Mouse (Mus musculus) limb, embryonic 15.5 days (tissue): ENCODE measurements around the gene Mms19. TPM values are rescaled to one million over a fixed set of nuclear protein-coding genes. Genes with fewer than 3 reads are reported as not detected.
"Not testable (repeated sequence)": the region's sequence is repeated elsewhere in the genome, so short reads cannot be mapped to it uniquely, and the experiment has no call there.

Source experiments
- ATAC-seq: fragments of 200-750 bp; cut with Nextera tagmentation; 2 replicates; pipeline ENCODE4 v1.8.0; 2017; ENCODE audit warnings: low read depth, moderate TSS enrichment; ENCODE audit not compliant: insufficient number of reproducible peaks, low FRiP score, low TSS enrichment
- H3K27ac ChIP-seq: fragments of 300-500 bp; sonication (generic); 2 replicates; pipeline ENCODE4 v1.5.1; 2015; ENCODE audit warnings: moderate library complexity, mild to moderate bottlenecking, inconsistent platforms
- H3K27me3 ChIP-seq: fragments of 300-500 bp; sonication (generic); 2 replicates; pipeline ENCODE4 v1.6.1; 2015; ENCODE audit warnings: inconsistent platforms
- H3K36me3 ChIP-seq: fragments of 300-500 bp; sonication (generic); 2 replicates; pipeline ENCODE4 v1.6.1; 2015; ENCODE audit warnings: inconsistent platforms
- H3K4me1 ChIP-seq: fragments of 300-500 bp; sonication (generic); 2 replicates; pipeline ENCODE4 v1.6.1; 2015; ENCODE audit warnings: inconsistent platforms
- H3K4me2 ChIP-seq: fragments of 300-500 bp; sonication (generic); 2 replicates; pipeline ENCODE4 v1.6.1; 2015; ENCODE audit warnings: mild to moderate bottlenecking, inconsistent platforms
- H3K4me3 ChIP-seq: fragments of 300-500 bp; sonication (generic); 2 replicates; pipeline ENCODE4 v1.5.1; 2015; ENCODE audit warnings: mild to moderate bottlenecking, inconsistent platforms
- H3K9ac ChIP-seq: fragments of 300-500 bp; sonication (generic); 2 replicates; pipeline ENCODE4 v1.6.1; 2015; ENCODE audit warnings: inconsistent platforms
- H3K9me3 ChIP-seq: fragments of 300-500 bp; sonication (generic); 2 replicates; pipeline ENCODE4 v1.6.1; 2016; ENCODE audit warnings: inconsistent platforms
- WGBS: fragments of 180-500 bp; shearing (Covaris S2); methylation state at CpG from one replicate; pipeline ENCODE4 v1.1.7; 2015; 5-methylcytosine and 5-hydroxymethylcytosine counted together
- polyA plus RNA-seq: library from polyadenylated mRNA; unstranded; fragments of >200 nt; fragmentation: Nextera tagmentation; extraction: Ambion mirVana; gene quantifications from 2 replicates; pipeline ENCODE4 v1.2.1, GENCODE M21; 2015

Gene Mms19
- polyA plus RNA-seq, 1 experiment from 2014 or later = 28.5 TPM

DNA sequence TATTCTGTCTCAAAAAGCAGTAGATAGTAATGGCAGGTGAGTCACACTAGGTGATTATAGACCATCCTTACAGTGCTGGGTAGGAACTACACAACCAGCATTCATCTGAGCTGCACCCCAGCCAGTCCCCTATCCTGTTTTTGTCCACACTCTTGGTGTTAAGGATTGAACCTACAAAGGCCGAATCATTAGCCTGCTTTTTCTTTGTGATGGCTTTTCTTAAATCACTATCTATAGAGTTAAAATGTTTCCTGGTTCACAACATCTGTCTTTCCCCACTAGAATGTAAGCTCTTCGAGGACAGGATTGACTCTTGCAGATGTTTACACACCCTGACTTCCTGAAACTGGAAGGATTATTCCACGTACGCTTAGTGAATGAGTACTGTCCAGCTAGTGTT lies 61.5 kb downstream of the Mms19 start:
- H3K9ac ChIP-seq = no peak overlapping the region
- ATAC-seq = no peak
- no peaks in the 10 kb centered on the region for H3K27me3 ChIP-seq
- WGBS = 73% methylated on average over 4 of the region's 4 CpGs
- H3K4me3 ChIP-seq = no peak overlapping the region
- no peak overlapping the region for H3K4me2 ChIP-seq
- no peak overlapping the region for H3K27ac ChIP-seq
- H3K4me1 ChIP-seq = 0 out of 2 replicates have a peak, but pooled peaks cover 2% of the 10 kb centered on the region
- H3K36me3 ChIP-seq = peaks cover 64% of the 10 kb centered on the region
- no peaks in the 10 kb centered on the region for H3K9me3 ChIP-seq

- no peak overlapping the region for H3K27ac ChIP-seq
- H3K9me3 ChIP-seq = no peaks in the 10 kb centered on the region
- WGBS = 89% methylated on average over 4 of the region's 4 CpGs
- peaks cover 42% of the 10 kb centered on the region for H3K36me3 ChIP-seq
- no peak for ATAC-seq
- peaks cover 19% of the 10 kb centered on the region for H3K4me1 ChIP-seq
- no peak overlapping the region for H3K4me3 ChIP-seq
- H3K4me2 ChIP-seq = no peak overlapping the region
- H3K9ac ChIP-seq = no peak overlapping the region
- H3K27me3 ChIP-seq = no peaks in the 10 kb centered on the region
Measured at GRCm38 (mm10) chr19:41916853-41917252, 64.1 kb downstream of the Mms19 start.

- Histone ChIP-seq H3K27ac (no peak overlapping the region), H3K27me3 (no peaks in the 10 kb centered on the region), H3K4me1 (peaks cover 19% of the 10 kb centered on the region), H3K9me3 (no peaks in the 10 kb centered on the region), H3K9ac (no peak overlapping the region), H3K4me3 (no peak overlapping the region), H3K4me2 (no peak overlapping the region), H3K36me3 (peaks cover 32% of the 10 kb centered on the region)
- 75% methylated on average over 3 of the region's 3 CpGs for WGBS
- ATAC-seq = no peak
Measured at GRCm38 (mm10) chr19:41915294-41915693, 65.7 kb downstream of the Mms19 start.

DNA sequence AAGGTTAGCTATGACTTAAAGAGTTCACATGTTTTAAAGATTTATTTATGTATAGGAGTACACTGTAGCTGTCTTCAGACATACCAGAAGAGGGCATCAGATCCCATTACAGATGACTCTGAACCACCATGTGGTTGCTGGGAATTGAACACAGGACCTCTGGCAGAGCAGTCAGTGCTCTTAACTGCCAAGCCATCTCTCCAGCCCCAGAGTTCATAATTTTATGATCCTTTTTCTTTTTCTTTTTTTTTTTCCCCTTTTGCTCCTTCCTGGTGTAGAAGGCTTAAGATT lies 66.4 kb downstream of the Mms19 start:
- not testable (repeated sequence) for H3K27me3 ChIP-seq, H3K27ac ChIP-seq, H3K9ac ChIP-seq, H3K4me3 ChIP-seq, ATAC-seq, H3K9me3 ChIP-seq
- peak overlapping the region; percentile 83; the same call in 1 of the 2 replicates for H3K4me2 ChIP-seq
- H3K36me3 ChIP-seq = peaks cover 29% of the 10 kb centered on the region
- peaks cover 19% of the 10 kb centered on the region for H3K4me1 ChIP-seq

- Histone ChIP-seq H3K9ac (peak overlapping the region; percentile 85), H3K4me2 (peak overlapping the region; percentile 83), H3K36me3 (peaks cover 24% of the 10 kb centered on the region), H3K9me3 (no peaks in the 10 kb centered on the region), H3K27ac (no peak overlapping the region; the same call in 1 of the 2 replicates), H3K4me1 (peaks cover 19% of the 10 kb centered on the region), H3K4me3 (peak overlapping the region; percentile 89), H3K27me3 (no peaks in the 10 kb centered on the region)
- ATAC-seq = no peak
- WGBS = 38% methylated on average over 6 of the region's 6 CpGs
Measured at GRCm38 (mm10) chr19:41913774-41914591, 67.0 kb downstream of the Mms19 start.

DNA sequence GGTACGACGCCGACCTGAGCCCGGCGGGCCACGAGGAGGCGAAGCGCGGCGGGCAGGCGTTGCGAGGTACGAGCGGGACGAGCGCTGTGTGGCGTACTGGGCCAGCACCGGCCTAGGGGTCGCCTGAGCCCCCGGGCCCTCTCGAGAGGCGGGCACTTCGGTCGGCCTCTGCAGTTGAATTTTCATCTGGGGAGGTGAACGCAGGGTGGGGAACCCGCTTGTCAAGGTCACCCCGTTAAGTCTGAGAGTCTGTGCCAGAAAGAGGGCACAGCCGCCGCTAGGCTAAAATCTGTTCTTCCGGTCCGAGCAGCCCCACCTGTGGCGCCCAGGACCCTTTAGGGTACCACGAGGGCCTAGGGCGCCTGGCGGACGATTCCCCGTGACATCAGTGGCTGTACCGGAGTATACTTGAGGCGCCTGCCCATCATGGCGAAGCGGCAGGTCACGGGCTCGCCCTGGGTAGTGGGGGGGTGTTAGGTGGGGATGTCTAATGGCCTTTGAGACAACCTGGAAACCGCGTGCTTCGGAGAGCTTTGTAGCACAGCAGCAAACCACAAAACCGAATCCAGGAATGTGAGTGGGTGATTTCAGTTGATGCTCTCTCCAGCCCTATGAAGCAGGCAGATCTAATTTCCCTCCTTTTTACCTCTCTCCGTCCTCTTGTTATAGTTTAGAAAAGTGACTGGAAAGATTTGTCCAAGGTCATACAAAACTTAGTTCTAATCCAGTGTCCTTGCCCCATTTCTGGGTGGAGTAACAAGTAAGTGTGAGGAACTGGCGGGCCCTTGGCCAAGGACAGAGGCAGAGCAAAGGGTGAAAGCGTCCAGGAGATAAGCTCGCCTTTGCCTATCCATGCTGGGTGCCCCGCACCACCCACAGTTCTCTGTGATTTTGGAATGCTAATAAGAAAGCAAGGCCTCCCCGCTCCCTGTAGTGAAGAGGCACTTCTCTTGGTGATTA lies 68.6 kb downstream of the Mms19 start:
- H3K4me2 ChIP-seq = peak overlapping the region; percentile 83
- under 1% methylated on average over 48 of the region's 53 CpGs for WGBS

DNA sequence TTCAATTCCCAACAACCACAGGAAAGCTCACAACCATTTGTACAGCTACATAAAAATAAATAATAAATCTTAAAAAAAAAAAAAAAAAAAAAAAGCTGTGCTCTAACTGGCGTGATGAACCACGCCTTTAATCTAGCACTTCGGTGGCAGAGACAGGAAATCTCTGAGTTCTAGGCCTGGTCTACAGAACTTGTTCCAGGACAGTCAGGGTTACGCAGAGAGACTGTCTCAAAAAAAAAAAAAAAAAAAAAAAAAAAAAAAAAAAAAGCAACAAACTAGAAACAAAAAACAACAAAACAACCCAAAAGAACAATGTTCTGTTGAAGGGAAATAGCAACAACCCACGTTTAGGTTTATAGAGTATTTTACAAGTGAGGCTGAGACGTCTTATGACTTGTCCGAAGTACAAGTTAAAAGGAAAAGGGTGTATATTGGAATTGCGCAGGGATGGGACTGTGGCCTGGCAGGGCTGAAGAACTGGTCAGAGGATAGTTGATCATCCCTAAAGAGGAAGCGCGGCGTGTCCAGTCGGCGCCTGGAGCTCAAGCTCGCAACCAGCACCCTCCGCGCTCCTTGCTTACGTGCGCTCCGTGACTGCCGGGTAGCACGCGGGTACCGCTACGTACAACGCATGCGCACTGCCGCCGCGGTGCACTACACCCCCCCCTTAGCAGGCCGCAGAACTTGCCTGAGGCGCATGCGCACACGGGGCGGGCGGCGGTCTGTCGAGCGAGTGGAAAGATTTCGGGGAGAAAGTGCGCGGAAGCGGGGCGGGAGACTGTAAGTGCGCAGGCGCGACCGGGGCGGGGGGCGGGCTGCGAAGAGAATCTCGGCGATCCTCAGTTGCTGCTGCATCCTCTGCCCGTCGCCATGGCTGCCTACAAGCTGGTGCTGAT lies 69.5 kb downstream of the Mms19 start, which contains the start of gene Pgam1:
Pgam1 (plus strand) TSS at position 746 of the 896 bp plus-strand sequence.
- WGBS = 7% methylated on average over 54 of the region's 54 CpGs
- Histone ChIP-seq H3K4me1 (peaks cover 19% of the 10 kb centered on the region), H3K27me3 (no peaks in the 10 kb centered on the region), H3K4me3 (peak within 1 kb of the TSS; percentile 89), H3K4me2 (peak within 1 kb of the TSS; percentile 83), H3K27ac (peak within 1 kb of the TSS; percentile 95), H3K9me3 (no peaks in the 10 kb centered on the region), H3K36me3 (peaks cover 8% of the 10 kb centered on the region), H3K9ac (peak within 1 kb of the TSS; percentile 85)
- ATAC-seq = peak; percentile 93

More for the DNA sequence above, 68.6 kb downstream of the Mms19 start:
- H3K9ac ChIP-seq = peak overlapping the region; percentile 85
- H3K9me3 ChIP-seq = no peaks in the 10 kb centered on the region
- H3K27ac ChIP-seq = peak overlapping the region; percentile 95
- peak; percentile 63 for ATAC-seq
- H3K27me3 ChIP-seq = no peaks in the 10 kb centered on the region
- peaks cover 19% of the 10 kb centered on the region for H3K4me1 ChIP-seq
- peaks cover 18% of the 10 kb centered on the region for H3K36me3 ChIP-seq
- peak overlapping the region; percentile 89 for H3K4me3 ChIP-seq

DNA sequence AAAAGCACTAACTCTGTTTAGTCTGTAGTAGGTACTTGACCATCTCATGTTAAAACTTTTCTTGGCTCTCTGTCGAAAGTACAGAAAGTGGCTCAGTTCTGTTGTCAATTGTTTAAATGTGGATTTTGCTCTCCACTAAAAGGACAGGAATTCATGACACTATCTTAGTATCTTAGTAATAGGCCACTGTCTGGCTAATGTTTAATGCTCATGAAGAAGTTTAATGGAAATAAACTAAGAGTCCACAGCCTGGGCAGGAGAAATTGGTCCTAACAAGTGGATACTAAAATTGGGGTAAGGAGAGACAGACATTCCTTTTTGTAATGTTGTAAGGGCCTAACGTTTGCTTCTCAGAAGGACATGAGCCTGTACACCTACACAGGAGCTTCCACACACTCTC lies 70.6 kb downstream of the Mms19 start:
- no peak overlapping the region for H3K4me3 ChIP-seq
- H3K9me3 ChIP-seq = no peaks in the 10 kb centered on the region
- H3K36me3 ChIP-seq = no peaks in the 10 kb centered on the region
- H3K9ac ChIP-seq = no peak overlapping the region
- peaks cover 19% of the 10 kb centered on the region for H3K4me1 ChIP-seq
- no peak for ATAC-seq
- no peaks in the 10 kb centered on the region for H3K27me3 ChIP-seq
- H3K27ac ChIP-seq = no peak overlapping the region
- H3K4me2 ChIP-seq = no peak overlapping the region
- 84% methylated on average over 2 of the region's 2 CpGs for WGBS

DNA sequence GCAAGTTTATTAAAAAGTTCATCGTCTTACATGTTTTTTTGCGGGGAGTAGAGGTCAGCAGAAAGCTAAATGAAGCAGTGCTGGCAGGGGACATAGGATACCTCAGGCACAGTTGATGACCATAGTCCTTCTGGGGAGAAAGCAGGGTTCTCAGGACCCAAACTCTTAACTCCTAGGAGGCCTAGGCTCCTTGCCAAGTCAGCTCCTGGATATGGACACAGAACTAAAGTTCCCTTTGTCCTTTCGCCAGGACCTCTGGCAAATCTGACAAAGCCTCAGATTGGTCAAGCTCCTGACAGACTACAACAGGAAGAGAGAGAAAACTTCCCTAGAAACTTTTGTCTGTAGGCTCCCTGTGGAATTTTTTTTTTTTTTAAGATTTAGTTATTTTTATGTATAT lies 72.2 kb downstream of the Mms19 start:
- Histone ChIP-seq H3K4me2 (no peak overlapping the region), H3K4me1 (peaks cover 10% of the 10 kb centered on the region), H3K36me3 (no peaks in the 10 kb centered on the region), H3K9ac (no peak overlapping the region), H3K27ac (no peak overlapping the region), H3K9me3 (no peaks in the 10 kb centered on the region), H3K4me3 (no peak overlapping the region), H3K27me3 (no peaks in the 10 kb centered on the region)
- WGBS = 83% methylated on average over 3 of the region's 3 CpGs
- ATAC-seq = no peak

DNA sequence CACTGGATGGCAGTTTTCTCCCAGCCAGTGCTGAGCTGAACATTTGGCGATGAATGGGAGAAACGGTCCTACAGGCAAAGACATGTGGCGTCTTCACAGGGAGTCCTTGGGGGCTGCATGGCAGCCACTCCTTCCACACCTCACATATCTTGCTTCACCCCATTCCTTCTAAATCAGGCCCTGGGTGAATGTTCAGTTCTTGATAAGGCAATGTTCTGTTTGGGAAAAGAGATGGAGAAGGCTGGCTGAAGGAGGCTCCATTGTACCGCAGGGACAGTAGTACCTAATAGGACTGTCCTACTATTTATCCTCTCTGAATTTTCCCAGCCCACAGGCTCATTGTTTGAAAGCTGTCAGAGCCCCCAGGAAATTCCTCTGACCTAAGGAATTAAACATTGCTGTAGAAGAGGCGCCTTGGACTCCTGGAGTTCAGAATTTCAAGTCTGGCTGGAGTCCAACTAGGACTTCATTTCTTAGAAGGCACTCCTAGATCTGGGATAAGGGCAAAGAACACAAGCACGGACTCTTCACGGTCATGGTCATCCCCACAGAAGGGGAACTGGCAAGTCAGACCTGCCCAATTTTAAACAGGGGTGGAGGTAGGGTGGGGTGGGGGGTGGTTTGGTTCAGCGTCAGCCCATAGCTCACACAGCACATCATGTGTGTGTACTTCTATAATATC lies 73.7 kb downstream of the Mms19 start:
- Histone ChIP-seq H3K4me2 (no peak overlapping the region), H3K9ac (no peak overlapping the region), H3K27me3 (no peaks in the 10 kb centered on the region), H3K9me3 (no peaks in the 10 kb centered on the region), H3K27ac (peak overlapping the region; percentile 43), H3K4me1 (no peaks in the 10 kb centered on the region), H3K36me3 (no peaks in the 10 kb centered on the region), H3K4me3 (no peak overlapping the region)
- 43% methylated on average over 8 of the region's 8 CpGs for WGBS
- ATAC-seq = no peak
